Mouse (Mus musculus) large intestine, adult 2 months (tissue): Measurements from ENCODE around the gene Wdcp. TPM values are rescaled to one million over a fixed set of nuclear protein-coding genes. Genes with fewer than 3 reads are reported as not detected.
"Not testable (repeated sequence)": the region's sequence is repeated elsewhere in the genome, so short reads cannot be mapped to it uniquely, and the experiment has no call there.

ENCODE experiments used
- DNase-seq: peaks from one replicate; pipeline ENCODE4 v3.0.0-alpha.2; 2012; ENCODE audit warnings: low read depth, low spot score
- WGBS: fragments of 180-500 bp; shearing (Covaris S2); methylation state at CpG from one replicate; pipeline ENCODE4 v1.1.7; 2018; 5-methylcytosine and 5-hydroxymethylcytosine counted together
- polyA plus RNA-seq: library from polyadenylated mRNA; depleted of rRNA; stranded (reverse); fragments of >200 nt; gene quantifications from 2 replicates; pipeline ENCODE4 v1.2.3, GENCODE M21; 2012

The Wdcp gene
- polyA plus RNA-seq, 1 experiment, result 2.9 TPM

GRCm38 (mm10) chr12:4863654-4864337 is 20.7 kb downstream of the Wdcp start:
- no peak for DNase-seq
- 54% methylated on average over 4 of the region's 4 CpGs for WGBS

- WGBS, result 69% methylated on average over 4 of the region's 4 CpGs
- DNase-seq, result no peak
Measured at GRCm38 (mm10) chr12:4864338-4864690, 21.2 kb downstream of the Wdcp start.

DNA sequence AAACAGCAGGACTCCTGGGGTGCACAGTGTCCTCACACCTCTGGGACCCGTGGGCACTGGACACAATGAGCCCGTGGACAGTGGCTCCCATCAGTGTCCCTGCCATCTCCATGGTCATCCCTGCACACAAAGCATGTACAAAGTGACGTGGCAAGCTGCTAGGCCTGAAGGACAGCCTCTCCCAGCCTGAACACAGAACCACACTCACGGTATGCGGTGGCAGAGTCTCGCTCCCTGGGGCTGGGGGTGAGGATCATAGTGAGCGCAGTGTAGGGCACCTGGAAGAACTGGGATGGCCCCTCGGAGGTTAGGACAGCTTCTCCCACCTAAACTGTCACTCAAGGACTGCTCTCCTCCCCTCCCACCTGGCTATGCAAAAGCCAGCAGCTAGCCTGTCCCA is 25.8 kb downstream of the Wdcp start:
- no peak for DNase-seq
- 90% methylated on average over 8 of the region's 8 CpGs for WGBS

GRCm38 (mm10) chr12:4871260-4871659 is 28.2 kb downstream of the Wdcp start:
- 91% methylated on average over 5 of the region's 5 CpGs for WGBS
- no peak for DNase-seq

DNA sequence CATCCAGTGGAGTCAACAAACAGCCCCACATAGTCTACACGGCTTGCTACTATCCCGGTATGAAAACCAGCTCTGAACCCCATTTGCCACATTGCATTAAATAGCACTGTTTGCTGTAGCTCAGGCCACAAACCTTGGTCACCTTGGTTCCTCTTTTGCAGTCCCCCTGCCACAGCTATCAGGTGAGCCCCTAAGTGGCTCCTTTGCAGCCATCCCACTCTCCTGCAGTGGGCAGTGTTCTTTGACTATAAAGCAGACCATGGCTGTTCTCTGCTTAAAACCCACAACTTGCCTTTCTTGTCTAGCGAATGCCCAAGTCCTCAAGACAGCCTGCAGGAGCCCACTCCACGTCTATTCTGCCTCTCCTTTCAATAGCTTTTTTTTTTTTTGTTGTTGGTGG is 29.2 kb downstream of the Wdcp start:
- WGBS, result 74% methylated on average over 4 of the region's 4 CpGs
- DNase-seq, result no peak

GRCm38 (mm10) chr12:4872983-4873477 is 29.9 kb downstream of the Wdcp start:
- no peak for DNase-seq

GRCm38 (mm10) chr12:4873531-4873930 is 30.4 kb downstream of the Wdcp start:
- WGBS, result 79% methylated on average over 6 of the region's 6 CpGs
- no peak for DNase-seq

More at GRCm38 (mm10) chr12:4872983-4873477, 29.9 kb downstream of the Wdcp start:
- 80% methylated on average over 5 of the region's 5 CpGs for WGBS

DNA sequence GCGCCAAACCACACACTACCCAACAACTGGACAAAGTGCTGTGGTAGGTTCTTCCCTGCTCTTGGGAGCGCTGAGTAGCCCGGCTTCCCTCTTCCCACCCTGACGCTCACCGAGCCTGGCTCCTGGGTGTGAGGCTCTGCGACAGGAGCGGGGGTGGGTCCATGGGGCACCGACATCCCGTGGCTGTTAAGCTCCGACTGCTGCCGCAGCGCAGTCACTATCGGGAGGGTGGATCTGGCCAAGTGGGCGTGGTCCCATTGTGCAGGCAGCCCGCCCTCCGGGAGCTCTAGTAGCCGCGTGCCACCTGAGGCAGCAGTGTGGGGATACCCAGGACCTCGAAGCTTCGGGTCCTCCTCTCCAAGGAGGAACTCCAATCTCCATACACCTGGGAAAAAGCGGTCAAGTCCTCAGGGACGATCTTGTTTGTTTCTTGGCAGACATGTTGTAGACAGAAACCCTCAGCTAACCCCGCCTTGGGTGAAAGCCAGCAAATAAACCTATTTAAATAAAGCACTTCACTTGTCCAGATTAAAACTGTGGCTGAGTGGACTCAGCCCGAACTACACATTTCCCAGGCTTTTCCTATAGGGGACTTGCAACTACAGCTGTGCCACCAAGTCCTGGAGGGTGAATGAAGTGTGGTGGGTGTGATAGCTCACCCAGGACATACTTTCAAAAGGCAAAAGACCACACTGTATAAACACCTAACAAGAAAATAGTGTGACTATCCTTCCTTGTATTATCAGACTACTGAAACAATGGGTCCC is 31.2 kb downstream of the Wdcp start, which contains the start of gene Mfsd2b:
Gene Mfsd2b, minus strand, starts transcription at position 199 of the 767 bp plus-strand sequence.
- peak; percentile 47 for DNase-seq
- 2% methylated on average over 24 of the region's 24 CpGs for WGBS

DNA sequence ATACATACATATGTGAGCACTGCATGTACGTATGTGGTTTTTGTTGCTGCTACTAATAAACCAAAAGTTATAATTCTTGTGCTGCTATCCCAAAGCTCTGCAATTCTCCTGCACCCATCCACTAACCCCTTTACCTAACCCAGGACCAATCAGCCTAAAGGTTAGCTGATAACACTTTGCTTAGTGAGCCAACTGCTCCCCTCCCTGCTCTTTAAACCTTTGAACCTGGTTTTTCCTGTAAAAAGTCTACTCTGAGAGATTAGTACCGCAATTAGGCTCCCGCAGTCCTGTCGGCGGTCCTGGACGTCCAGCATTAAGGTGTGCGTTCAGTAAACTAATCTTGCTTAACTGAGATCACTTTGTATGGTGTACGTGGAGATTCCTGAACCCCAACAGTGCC is 32.5 kb downstream of the Wdcp start:
- no peak for DNase-seq
- 35% methylated on average over 8 of the region's 8 CpGs for WGBS

GRCm38 (mm10) chr12:4878296-4878783 is 35.2 kb downstream of the Wdcp start:
- 88% methylated on average over 9 of the region's 9 CpGs for WGBS
- no peak for DNase-seq

- no peak for DNase-seq
- 93% methylated on average over 5 of the region's 5 CpGs for WGBS
Measured at GRCm38 (mm10) chr12:4879048-4879447, 35.9 kb downstream of the Wdcp start.

- DNase-seq, result no peak
- WGBS, result 92% methylated on average over 2 of the region's 2 CpGs
Measured at GRCm38 (mm10) chr12:4882086-4882485, 39.0 kb downstream of the Wdcp start.

DNA sequence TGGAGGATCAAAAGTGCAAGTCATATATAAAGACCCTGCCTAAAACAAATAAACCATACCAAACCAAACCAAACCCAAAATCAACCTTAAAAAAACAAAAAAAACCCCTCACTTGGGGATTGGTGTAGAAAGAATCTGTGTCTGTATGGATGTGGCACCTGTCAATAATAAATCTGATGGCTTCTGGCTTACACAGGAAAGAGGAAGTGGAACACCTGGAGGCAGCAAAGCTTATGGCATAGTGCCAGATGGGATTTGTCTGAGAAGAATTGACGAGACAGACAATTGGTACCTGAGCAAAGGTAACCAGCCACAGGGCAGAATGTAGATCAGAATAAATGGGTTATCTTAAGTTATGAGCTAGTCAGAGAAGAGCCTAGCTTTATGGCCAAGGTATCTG is 42.0 kb downstream of the Wdcp start:
- 19% methylated on average over 1 of the region's 1 CpGs for WGBS
- no peak for DNase-seq

DNA sequence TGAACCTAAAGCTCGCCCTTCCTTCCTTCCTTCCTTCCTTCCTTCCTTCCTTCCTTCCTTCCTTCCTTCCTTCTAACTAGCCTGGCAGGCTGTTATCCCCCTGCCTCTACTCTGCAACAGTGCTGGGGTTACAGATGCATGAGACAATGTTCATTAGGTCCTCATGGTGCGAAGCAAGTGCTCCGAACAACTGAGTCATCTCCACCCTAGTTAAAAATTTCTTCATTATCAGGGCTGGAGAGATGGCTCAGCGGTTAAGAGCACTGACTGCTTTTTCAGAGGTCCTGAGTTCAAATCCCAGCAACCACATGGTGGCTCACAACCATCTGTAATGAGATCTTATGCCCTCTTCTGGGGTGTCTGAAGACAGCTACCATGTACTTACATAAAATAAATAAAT is 43.5 kb downstream of the Wdcp start:
- 98% methylated on average over 4 of the region's 4 CpGs for WGBS

GRCm38 (mm10) chr12:4888739-4889138 is 45.6 kb downstream of the Wdcp start:
- DNase-seq, result no peak

More for the DNA sequence above, 43.5 kb downstream of the Wdcp start:
- not testable (repeated sequence) for DNase-seq

DNA sequence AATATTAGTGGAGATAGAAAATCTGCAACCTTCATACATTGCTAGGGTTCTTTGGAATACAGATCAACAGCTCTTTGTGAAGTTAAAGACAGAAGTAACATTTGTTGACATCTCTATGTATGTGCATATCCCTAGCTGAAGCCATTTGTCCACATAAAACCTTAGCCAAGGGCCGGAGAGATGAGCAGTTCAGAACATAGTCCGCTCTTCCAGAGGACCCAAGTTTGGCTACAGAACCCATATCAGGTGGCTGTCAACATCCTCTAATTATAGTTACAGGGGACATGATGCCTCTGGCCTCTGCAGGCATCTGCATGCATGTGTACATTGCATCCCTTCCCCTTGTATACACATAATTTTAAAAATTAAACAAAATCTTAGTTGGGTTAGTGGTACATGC is 46.1 kb downstream of the Wdcp start:
- 97% methylated on average over 2 of the region's 2 CpGs for WGBS
- DNase-seq, result no peak

GRCm38 (mm10) chr12:4889891-4890290 is 46.8 kb downstream of the Wdcp start:
- DNase-seq, result no peak
- WGBS, result 93% methylated on average over 1 of the region's 1 CpGs

GRCm38 (mm10) chr12:4898024-4898423 is 54.9 kb downstream of the Wdcp start:
- WGBS, result 95% methylated on average over 5 of the region's 5 CpGs
- no peak for DNase-seq

DNA sequence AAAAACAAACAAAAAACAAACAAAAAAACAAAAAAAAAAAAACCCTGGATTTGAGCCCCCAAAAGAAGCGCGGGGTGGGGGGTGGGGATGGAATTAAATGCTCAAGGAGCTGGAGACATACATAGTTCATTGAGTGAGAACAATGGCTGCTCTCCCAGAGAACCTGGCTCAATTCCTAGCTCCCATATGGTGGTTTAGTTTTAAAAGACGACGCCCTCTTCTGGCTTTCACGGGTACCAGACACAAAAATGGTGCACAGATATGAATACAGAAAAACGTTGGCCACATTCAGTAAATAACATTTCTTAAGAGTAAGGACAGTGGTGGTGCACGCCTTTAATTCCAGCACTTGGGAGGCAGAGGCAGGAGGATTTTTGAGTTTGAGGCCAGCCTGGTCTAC is 62.8 kb downstream of the Wdcp start:
- 61% methylated on average over 7 of the region's 7 CpGs for WGBS

DNA sequence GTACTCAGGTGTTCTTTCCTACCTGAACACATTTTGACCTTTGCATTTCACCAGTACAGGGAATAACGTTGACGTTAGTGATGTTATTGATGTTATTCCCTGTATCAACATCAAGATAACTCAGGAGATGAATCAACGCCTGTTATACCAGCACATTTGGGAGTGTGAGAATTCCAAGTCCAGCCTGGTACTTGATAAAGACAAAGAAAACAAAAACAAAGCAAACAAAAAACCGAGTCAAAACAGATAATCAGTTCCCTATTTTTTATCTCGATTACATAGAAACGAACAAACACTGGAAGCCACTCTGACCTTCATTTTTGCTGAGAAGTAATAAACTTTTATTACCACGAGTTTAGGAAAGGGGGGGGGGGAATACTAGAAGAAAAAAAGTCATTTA is 63.4 kb downstream of the Wdcp start:
- WGBS, result 11% methylated on average over 7 of the region's 7 CpGs
- no peak for DNase-seq

More for the DNA sequence above, 62.8 kb downstream of the Wdcp start:
- DNase-seq, result no peak
